Mouse (Mus musculus) large intestine, adult 2 months (tissue): Measurements from ENCODE around the gene Mblac2. TPM values are rescaled to one million over a fixed set of nuclear protein-coding genes. Genes with fewer than 3 reads are reported as not detected.

Source experiments
- DNase-seq: peaks from one replicate; pipeline ENCODE4 v3.0.0-alpha.2; 2012; ENCODE audit warnings: low read depth, low spot score
- WGBS: fragments of 180-500 bp; shearing (Covaris S2); methylation state at CpG from one replicate; pipeline ENCODE4 v1.1.7; 2018; 5-methylcytosine and 5-hydroxymethylcytosine counted together
- polyA plus RNA-seq: library from polyadenylated mRNA; depleted of rRNA; stranded (reverse); fragments of >200 nt; gene quantifications from 2 replicates; pipeline ENCODE4 v1.2.3, GENCODE M21; 2012; rRNA removed

The Mblac2 gene
- polyA plus RNA-seq, 1 experiment = 0.64 TPM

DNA sequence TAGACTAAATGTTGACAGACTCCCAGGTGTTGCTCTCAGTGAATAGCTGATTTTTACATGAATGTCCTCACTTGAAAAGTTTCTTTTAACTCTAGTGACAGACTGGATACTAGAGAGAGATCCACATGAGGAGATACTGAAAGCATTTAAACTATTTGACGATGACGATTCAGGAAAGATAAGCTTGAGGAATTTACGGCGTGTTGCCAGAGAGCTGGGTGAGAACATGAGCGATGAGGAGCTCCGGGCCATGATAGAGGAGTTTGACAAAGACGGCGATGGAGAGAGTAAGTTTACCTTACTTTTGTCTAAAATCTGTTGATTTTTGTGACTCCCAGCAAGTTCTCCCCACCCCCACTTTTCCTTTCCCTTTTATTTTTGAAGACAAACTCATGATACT is 80.7 kb downstream of the Mblac2 start:
- DNase-seq = no peak
- WGBS = 65% methylated on average over 8 of the region's 8 CpGs

DNA sequence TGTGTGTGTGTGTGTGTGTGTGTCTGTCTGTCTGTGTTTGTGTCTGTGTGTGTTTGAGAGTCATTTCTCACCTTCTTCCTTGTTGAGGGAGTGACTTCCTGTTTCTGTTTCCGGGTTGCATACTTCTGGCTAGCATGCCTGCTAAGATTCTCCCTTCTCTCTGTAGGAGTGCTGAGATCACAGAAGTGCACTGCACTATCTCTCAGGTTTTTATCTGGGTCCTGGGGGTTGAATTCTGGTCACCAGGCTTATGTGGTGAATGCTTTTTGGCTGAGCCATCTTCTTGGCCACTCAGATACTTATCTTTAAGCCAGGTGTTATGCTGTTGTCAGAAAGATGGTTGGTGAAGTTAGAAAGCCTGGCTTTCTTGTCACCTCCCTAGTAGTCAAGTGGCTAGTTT is 82.7 kb downstream of the Mblac2 start:
- 13% methylated on average over 1 of the region's 1 CpGs for WGBS
- DNase-seq = no peak

DNA sequence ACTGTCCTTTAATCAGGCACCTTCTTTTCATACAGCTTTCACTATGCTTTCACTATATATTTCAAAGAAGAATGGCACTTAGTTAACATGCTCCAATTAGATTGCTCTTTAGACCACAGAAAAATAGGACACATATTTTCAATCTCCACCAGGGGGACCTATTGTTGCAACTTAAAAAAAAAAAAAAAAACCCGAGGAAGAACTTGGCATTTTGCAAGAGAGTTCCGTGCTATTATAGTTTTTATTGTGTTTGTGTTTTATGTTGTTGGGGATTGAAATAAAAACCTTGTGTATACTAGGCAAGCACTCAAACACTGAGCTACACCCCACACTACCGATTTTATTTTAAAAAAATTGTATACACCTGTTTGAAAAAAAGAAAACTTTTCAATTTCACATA is 90.0 kb downstream of the Mblac2 start:
- no peak for DNase-seq
- WGBS = 6% methylated on average over 3 of the region's 3 CpGs

Other genes with a start within 250 kb of the Mblac2 start
- 0.15 and 0.23 TPM in 2 replicates for gene Adgrv1, start 78.2 kb upstream of the Mblac2 start, polyA plus RNA-seq
- gene Lysmd3, start 53.7 kb upstream of the Mblac2 start, polyA plus RNA-seq = 3.9 and 16.1 TPM in 2 replicates
- gene Polr3g, start 328 bp upstream of the Mblac2 start, polyA plus RNA-seq = 2.5 and 4.9 TPM in 2 replicates
- 4.3 and 5.6 TPM in 2 replicates for gene Cetn3, start 71.7 kb downstream of the Mblac2 start, polyA plus RNA-seq